Mouse (Mus musculus) cerebellum, adult 9-11 months (tissue): Measurements from ENCODE around the gene Rfxank.

Experiments used
- DNase-seq: peaks from one replicate; pipeline ENCODE4 v3.0.0; 2022

Gene Rfxank

DNA sequence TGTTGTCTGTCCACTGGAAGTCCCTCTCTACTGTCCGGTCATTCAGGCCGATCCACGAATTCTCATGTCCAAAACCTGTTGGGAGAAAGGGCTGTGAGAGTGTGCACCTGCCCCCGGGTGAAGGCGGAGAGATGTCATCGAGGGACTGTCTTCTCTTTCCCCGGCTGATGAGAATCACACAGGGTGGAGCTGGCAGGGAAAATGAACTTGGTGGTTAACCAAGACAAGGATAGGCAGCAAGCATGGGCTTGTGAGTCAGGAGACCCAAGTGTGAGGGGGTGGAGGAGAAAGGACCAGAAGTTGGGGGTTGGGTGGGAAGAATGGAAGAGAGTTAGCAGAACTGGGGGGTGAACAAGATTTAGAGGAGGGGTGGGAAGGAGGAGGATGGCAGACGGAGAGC, 38.7 kb downstream of the Rfxank start:
- no peak for DNase-seq

DNA sequence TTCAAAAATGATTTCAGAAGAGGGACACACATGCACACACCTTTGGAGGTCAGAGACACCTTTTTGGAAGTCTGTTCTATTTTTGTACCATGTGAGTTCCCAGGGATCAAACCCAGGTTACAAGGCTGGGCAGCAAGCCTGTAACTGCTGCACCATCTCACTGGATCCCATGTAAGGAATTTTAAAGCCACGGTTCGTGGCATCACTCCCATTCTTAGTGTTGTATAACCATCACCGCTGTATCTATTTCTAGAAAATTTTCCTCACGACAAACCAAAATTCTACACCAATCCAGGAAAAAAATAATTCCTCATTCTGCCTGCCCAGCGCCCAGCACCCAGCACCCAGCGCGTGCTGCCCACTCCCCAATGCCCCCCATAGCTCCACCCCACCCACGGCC, 39.7 kb downstream of the Rfxank start:
- no peak for DNase-seq

GRCm38 (mm10) chr8:70092786-70093185, 46.2 kb downstream of the Rfxank start:
- no peak for DNase-seq

DNA sequence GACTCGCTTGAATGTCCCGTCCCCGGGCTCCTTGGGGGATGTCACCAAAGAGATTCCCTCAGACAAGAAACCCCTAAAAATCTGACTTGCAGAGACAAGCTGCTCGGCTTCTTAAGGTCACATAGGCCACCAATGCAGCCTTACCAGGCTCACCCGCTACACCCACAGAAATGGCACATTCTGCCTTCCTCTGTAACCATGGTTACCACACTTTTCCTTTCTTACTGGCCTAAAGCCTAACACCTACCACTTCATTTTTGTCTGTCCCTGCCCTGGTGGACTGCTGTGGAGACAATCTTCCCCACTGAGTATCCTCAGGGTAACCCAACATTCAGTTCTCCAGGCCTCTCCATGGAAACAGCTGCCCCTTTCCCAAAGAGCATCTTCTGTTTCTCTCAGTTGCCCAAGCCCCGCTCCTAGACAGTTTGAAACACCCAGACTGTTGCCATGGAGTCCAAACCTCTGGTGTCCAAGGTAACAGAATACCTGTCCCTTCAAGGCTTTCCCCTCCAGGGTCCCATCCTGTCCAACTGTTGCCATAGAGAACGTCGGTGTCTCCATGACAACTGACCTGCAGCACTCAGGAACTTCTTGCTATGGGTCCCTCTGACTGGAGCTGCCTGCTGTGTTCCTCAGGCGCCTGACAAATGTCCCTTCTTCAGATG, 49.5 kb downstream of the Rfxank start:
- no peak for DNase-seq

DNA sequence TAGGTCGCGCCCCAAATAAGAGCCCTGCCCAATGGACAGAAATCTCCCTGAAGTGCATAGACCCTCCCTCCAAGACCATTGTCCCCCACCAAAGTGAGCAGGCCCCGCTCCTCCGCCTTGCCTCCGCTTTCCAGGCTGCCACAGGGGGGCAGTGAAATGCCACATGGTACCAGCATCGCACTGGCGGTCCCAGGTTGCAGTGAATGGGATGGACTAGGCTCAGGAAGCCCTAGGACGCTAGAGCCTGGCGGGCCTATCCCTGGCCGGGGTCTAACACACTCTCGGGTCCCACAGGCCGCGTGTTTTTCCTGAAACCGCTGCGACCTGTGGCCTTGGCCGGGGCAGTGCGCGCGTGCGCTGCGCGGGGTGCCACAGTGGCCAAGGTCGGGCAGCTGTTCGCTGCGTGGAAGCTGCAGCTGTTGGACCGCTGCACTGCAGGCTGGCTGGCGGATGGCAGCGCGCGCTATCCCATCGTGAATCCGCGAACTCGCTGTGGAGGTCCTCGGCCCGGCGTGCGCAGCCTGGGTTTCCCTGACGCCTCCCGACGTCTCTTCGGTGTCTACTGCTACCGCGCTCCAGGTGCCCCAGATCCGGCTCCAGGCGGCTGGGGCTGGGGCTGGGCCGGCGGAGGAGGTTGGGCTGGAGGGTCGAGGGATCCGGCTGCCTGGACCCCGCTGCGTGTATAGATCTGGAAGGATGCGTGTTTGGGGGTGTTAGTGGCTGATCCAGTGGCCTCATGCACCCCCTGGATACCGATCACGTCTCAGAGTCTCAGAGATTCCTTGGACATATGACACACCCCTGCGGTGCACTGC, 50.9 kb downstream of the Rfxank start:
- peak; percentile 55 for DNase-seq

DNA sequence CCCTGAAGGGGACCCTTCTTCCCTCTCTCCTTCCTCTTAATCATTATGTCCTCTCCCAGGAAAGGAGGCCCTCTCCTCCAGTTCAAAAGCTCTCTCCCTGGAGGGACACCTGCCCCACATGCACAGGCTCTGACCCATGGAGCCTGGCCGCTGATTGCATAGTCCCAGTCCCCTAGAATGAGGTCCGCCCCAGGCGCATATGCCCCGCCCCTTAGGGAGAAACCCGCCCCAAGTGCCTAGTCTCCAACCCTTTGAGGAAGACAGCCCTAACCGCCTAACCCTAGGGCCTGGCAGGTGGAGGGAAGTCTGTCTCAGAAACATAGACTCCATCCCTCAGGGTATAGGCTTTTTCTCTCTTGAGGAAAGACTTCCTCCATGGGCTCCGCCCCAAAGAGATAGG, 51.7 kb downstream of the Rfxank start:
- no peak for DNase-seq

DNA sequence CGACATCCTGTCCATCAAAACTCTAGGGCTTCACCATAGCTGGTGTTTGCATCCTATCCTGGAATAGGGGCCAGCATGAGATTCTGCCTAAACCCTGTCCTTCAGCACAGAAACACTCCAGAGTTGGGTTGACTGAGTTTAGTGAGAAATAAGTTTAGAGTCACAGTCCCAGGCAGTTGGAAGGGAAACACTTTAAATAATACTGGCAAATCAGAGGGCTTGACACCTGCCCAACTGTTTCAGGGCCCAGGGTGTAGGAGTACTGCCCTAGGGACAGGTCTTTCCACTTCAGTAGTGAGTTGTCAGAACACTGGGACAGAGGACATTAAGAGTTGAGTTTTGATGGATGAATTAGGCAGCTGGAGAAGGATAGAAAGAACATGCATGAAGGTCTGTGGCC, 52.8 kb downstream of the Rfxank start:
- no peak for DNase-seq

- DNase-seq, result peak; percentile 69
Observed at GRCm38 (mm10) chr8:70084191-70085065, 54.5 kb downstream of the Rfxank start.

- DNase-seq, result peak; percentile 93
Observed at GRCm38 (mm10) chr8:70083285-70083684, 55.7 kb downstream of the Rfxank start, which contains the start of gene Hapln4. Hapln4 (plus strand) TSS chr8:70083457.

DNA sequence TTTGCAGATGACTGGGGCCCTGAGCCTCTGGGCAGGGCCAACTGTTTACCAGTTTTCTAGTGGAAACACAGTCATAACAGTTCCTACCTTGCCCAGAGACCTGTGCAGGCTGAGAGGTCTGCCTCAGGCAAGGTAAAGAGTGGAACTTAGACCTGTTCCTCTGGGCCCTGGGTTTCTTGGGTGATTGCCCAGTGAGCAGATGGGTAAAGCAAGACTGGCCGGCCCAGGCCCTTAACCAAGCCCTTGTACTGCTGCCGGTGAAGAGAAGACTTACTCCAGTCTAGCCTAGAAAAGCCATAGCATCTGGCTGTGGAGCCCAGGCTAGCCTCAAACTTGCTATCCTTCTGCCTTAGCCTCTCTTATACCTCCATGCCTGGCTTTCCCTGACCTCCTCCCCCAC, 57.0 kb downstream of the Rfxank start:
- DNase-seq, result peak; percentile 47
